Mouse (Mus musculus) lung, adult 2 months (tissue): ENCODE measurements around the gene Tdrd9. TPM values are rescaled to one million over a fixed set of nuclear protein-coding genes. Genes with fewer than 3 reads are reported as not detected.

ENCODE experiments used
- DNase-seq: peaks from one replicate; pipeline ENCODE4 v3.0.0; 2022
- H3K4me1 ChIP-seq: fragments of 200-500 bp; 2 replicates; pipeline ENCODE4 v1.6.1; 2011; ENCODE audit warnings: low read length; ENCODE audit not compliant: control insufficient read depth, insufficient read depth
- H3K4me3 ChIP-seq: fragments of 200-500 bp; replicated peaks from 2 replicates; pipeline ENCODE3; 2011; ENCODE audit warnings: low read depth, mild to moderate bottlenecking, control low read depth, low read length; ENCODE audit errors: extremely low read depth
- CTCF ChIP-seq: fragments of 200-500 bp; IDR thresholded peaks from 2 replicates; pipeline ENCODE4 v1.5.1; 2011; ENCODE audit warnings: mild to moderate bottlenecking, low read length, control low read depth; ENCODE audit not compliant: insufficient read depth
- POLR2A ChIP-seq: fragments of 200-500 bp; IDR thresholded peaks from 2 replicates; pipeline ENCODE4 v1.6.1; 2011; ENCODE audit warnings: low read depth, mild to moderate bottlenecking, control low read depth, low read length, borderline replicate concordance; ENCODE audit errors: extremely low read depth
- WGBS: fragments of 180-500 bp; shearing (Covaris S2); methylation state at CpG from one replicate; pipeline ENCODE4 v1.1.7; 2018; 5-methylcytosine and 5-hydroxymethylcytosine counted together
- polyA plus RNA-seq: library from polyadenylated mRNA; depleted of rRNA; stranded (reverse); fragments of >200 nt; gene quantifications from 2 replicates; pipeline ENCODE4 v1.2.3, GENCODE M21; 2012

Gene Tdrd9
- polyA plus RNA-seq, 1 experiment: 0.09 TPM

DNA sequence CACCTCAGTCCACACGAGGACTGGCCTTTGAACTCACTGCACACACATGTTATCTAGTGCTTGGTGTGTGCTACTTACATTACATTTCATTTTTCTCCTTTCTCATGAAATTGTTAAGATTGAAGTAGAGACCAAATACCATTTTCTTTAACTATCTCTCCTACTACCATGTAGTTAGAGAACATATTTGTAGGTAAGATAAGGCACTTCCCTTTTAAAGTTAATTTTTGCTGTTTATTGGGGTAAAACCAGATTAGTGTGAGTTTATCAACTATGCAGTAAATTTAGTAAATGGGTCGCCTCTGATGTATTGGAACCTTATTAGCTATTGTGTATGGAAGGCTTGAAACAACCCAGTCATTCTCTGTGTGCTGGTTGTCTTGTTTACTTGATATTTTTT lies 11.8 kb downstream of the Tdrd9 start:
- DNase-seq: no peak
- no peaks in the 10 kb centered on the region for H3K4me1 ChIP-seq
- TF ChIP-seq POLR2A: no peak
- TF ChIP-seq CTCF: no peak
- WGBS: 62% methylated on average over 2 of the region's 2 CpGs
- H3K4me3 ChIP-seq: no peak overlapping the region

DNA sequence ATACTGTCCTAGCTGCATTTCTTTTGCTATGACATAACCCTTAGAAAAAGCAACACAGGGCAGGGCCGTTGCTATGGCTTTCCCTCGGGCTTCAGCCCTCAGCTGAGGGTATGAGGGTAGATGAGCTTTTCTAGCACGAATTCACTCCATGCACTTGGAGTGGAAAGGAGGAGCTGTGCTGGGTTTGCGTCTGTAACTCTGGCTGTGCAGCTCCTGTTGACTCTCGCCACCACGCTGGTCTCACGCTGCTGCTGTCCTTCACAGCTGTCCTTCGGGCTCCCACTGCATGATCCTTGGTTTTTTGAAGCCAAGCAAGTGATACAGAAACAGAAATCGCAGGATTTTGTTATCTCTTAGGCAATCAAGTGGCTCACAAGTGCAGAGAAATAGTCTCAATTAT lies 15.4 kb downstream of the Tdrd9 start:
- no peaks in the 10 kb centered on the region for H3K4me1 ChIP-seq
- H3K4me3 ChIP-seq: no peak overlapping the region
- DNase-seq: no peak
- no peak for TF ChIP-seq POLR2A
- no peak for TF ChIP-seq CTCF
- WGBS: 39% methylated on average over 9 of the region's 9 CpGs

DNA sequence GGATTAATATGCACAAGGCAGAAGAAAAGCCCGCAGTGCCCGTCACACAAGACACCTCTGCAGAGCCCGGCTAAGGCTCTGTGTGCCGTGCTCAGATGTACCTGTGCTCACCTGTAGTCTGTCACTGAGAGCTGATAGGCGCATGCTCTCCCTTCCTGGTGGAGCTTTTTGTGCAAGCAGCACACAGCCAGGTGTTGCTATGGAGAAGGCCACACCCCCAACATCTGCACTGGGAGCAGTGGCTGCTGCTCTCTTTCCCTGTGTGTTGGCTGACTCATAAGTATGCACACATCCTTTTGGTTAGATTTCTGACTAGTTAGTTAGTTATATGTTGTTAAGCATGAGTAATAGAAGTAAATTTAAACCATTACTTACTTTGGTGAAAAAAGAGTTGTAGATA lies 21.3 kb downstream of the Tdrd9 start:
- no peak for DNase-seq
- Histone ChIP-seq H3K4me3 (no peak overlapping the region), H3K4me1 (no peaks in the 10 kb centered on the region)
- TF ChIP-seq CTCF (no peak), POLR2A (no peak)
- WGBS: 87% methylated on average over 5 of the region's 5 CpGs

DNA sequence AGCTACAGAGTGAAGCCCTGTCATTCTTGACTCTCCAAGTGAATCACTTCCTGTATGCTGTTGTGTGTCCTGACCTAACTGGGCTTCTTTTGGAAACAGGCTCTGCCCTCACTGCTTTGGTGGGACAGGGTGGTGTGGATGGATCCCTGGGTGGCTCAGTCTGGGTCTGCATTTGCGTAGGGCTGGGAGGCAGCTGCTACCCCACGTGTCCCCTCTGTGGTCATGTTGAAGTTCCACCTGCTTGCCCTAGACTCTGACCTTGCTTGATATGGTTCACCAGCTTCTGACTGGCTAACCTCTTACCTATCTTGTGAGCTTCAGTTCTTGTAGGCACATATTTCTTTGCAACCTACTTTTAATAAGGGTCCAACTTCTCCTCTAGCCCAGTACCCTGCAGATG lies 23.8 kb downstream of the Tdrd9 start:
- H3K4me1 ChIP-seq: no peaks in the 10 kb centered on the region
- no peak overlapping the region for H3K4me3 ChIP-seq
- DNase-seq: no peak
- TF ChIP-seq CTCF (no peak), POLR2A (no peak)
- WGBS: 85% methylated on average over 2 of the region's 2 CpGs

DNA sequence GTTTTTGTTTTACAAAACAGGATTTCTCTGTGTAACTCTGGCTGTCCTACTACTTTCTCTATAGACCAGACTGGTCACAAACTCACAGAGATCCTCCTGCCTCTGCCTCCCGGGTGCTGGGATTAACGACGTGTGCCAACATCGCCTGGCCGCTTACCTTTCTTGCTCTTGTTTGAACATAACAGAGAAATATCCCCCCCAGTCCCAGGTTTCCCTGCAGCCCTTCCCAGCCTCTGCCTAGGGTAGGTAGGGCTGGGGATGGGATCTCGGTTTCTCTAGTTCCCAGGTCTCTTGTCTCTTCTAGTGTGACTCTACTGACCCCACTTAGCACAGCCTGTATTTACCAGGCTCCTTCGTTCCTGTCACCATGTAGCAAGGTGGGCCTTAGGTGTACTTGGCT lies 28.4 kb downstream of the Tdrd9 start:
- H3K4me3 ChIP-seq: no peak overlapping the region
- H3K4me1 ChIP-seq: no peaks in the 10 kb centered on the region
- TF ChIP-seq POLR2A: no peak
- no peak for TF ChIP-seq CTCF
- WGBS: 87% methylated on average over 7 of the region's 7 CpGs
- DNase-seq: no peak

GRCm38 (mm10) chr12:112001223-112001622 lies 29.9 kb downstream of the Tdrd9 start:
- peak; percentile 55 for DNase-seq
- WGBS: 19% methylated on average over 8 of the region's 8 CpGs
- Histone ChIP-seq H3K4me3 (no peak overlapping the region), H3K4me1 (no peaks in the 10 kb centered on the region)
- no peak for TF ChIP-seq POLR2A
- peak; percentile 52 for TF ChIP-seq CTCF

DNA sequence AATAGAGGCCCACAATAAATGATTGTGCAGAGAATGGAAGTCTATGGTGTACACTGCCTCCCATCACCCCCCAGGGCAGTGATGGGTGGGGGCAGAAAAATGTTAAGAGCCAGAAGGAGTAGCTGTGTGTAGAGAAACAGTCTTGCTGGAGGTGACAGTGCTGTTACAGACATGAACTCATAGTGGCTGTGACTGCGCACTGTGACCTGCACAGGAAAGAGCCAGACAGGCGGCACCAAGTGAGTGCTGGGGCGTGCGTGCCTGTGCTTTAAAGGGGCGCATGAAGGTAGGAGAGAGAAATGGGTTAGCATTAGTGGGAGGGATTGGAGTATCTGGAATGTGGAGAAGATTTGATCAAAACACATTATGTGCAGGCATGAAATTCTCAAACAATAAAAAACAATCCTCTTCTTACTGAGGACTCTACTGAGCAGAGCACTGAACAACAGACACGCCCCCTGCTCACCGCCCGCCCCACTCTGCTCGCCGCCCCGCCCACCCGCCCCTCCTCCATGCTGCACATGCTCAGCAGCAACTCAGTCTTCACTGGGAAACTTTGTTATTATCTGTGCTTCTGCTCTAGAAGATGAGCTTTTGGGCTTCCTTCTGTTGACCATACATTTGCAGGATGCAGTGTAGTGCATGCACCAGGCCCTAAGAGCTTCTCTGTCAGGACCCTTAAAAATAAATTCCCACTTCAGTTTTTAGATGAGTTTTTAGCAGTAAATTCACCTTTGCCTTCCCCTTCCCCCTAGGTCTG lies 41.3 kb downstream of the Tdrd9 start:
- 46% methylated on average over 12 of the region's 12 CpGs for WGBS
- no peak for DNase-seq
- TF ChIP-seq CTCF (no peak), POLR2A (no peak)
- H3K4me1 ChIP-seq: no peaks in the 10 kb centered on the region
- no peak overlapping the region for H3K4me3 ChIP-seq

DNA sequence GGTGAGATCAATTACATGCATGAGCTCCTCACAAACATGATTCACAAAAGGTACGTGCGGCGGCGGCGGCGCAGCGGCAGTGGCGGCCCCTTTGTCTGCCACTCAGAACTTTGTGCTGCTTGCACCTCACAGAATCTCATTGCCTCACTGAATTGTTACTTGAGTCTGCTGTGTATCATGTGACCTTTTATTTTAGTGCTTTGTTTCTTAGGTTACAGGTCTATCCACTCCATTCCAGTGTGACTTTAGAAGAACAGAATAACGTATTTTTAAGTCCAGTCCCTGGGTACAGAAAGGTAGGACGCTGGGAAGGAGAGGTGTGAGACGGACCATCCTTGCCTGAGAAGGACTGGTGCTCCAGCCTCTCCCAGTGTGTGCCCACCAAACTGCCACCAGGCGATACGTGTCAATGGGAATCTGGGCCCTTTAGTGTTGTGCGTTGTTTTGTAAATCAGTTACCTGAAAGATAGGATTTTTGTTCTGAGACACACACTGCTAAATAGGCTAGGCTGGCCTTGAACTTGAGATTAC lies 42.0 kb downstream of the Tdrd9 start:
- TF ChIP-seq CTCF (no peak), POLR2A (no peak)
- Histone ChIP-seq H3K4me1 (no peaks in the 10 kb centered on the region), H3K4me3 (no peak overlapping the region)
- no peak for DNase-seq
- 55% methylated on average over 14 of the region's 14 CpGs for WGBS

GRCm38 (mm10) chr12:112016346-112016745 lies 45.0 kb downstream of the Tdrd9 start:
- TF ChIP-seq CTCF (no peak), POLR2A (no peak)
- no peaks in the 10 kb centered on the region for H3K4me1 ChIP-seq
- H3K4me3 ChIP-seq: no peak overlapping the region
- no peak for DNase-seq
- WGBS: 62% methylated on average over 4 of the region's 4 CpGs

DNA sequence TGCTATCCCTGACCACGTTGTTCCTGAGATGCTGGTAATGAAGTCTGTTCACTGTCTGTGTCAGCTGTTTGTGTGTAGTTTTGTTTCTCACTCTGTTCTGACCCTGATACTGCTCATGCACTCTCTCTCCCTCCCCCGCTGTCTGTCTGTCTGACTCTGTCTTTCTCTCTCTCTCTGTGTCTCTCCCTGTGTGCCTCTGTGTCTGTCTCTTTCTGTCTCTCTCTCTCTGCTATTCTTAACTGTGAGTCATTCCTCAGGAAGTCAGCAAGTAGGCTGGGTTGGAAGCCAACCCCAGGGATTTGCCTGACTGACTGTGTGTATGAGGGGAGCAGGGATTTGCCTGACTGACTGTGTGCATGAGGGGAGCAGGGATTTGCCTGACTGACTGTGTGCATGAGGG lies 51.9 kb downstream of the Tdrd9 start:
- no peak for TF ChIP-seq CTCF
- TF ChIP-seq POLR2A: no peak
- WGBS: 75% methylated on average over 2 of the region's 2 CpGs
- no peak for DNase-seq

More for the DNA sequence above, 51.9 kb downstream of the Tdrd9 start:
- no peaks in the 10 kb centered on the region for H3K4me1 ChIP-seq
- H3K4me3 ChIP-seq: no peak overlapping the region
